ENCODE assay signal across 10 mouse cellular contexts in genomic region chr12:29083426-29084221, GRCm38 (mm10).
DNase-seq lines count a peak whose midpoint lies in the region; ATAC-seq and TF ChIP-seq lines count a peak whose summit lies in the region.
"Had no signal": no experiment of that assay in that cellular context is flagged by ENCODE, and none has a peak within 500 bp of the region (broad histone marks: within the 10 kb centered on the region; RNA-seq: fewer than 3 reads in every experiment).

No protein-coding gene starts in this region.

- TF ChIP-seq POLR2A in thymus, adult 2 months (IDR thresholded peaks at IDR 0.05; ENCODE audit: control insufficient read depth, extremely low read depth, insufficient read depth, low read length, poor library complexity), result no peak

- TF ChIP-seq CTCF in thymus, adult 2 months (IDR thresholded peaks at IDR 0.05; ENCODE audit: borderline replicate concordance, control insufficient read depth, extremely low read depth, insufficient read depth, low read length, poor library complexity), result no peak

- WGBS in midbrain, embryonic 13.5 days, result 71% methylated on average over 13 of the region's 13 CpGs
- 71% methylated on average over 13 of the region's 13 CpGs for WGBS in midbrain, embryonic 14.5 days
- WGBS in thymus, adult 2 months, result 53% methylated on average over 13 of the region's 13 CpGs
- WGBS in limb, embryonic 10.5 days, result 75% methylated on average over 13 of the region's 13 CpGs

- H3K4me1 ChIP-seq in midbrain, embryonic 13.5 days (replicated peaks), result peaks cover 7% of the 10 kb centered on the region; the same call in 1 of the 2 replicates
- 0 out of 2 replicates have a peak, but pooled peaks cover 3% of the 10 kb centered on the region for H3K4me1 ChIP-seq in midbrain, embryonic 14.5 days (ENCODE audit: control insufficient read depth, insufficient read depth, low read length)
- H3K4me1 ChIP-seq in thymus, adult 2 months (replicated peaks; ENCODE audit: control insufficient read depth, insufficient read depth, low read length), result no peaks in the 10 kb centered on the region
- no peaks in the 10 kb centered on the region for H3K4me1 ChIP-seq in limb, embryonic 10.5 days

- no peak overlapping the region for H3K4me2 ChIP-seq in midbrain, embryonic 13.5 days (replicated peaks)
- H3K4me2 ChIP-seq in midbrain, embryonic 14.5 days (ENCODE audit: low read length), result no peak overlapping the region

- no peak overlapping the region for H3K9ac ChIP-seq in midbrain, embryonic 13.5 days (replicated peaks)
- no peak overlapping the region for H3K9ac ChIP-seq in midbrain, embryonic 14.5 days (replicated peaks; ENCODE audit: low read length)

- H3K9me3 ChIP-seq in midbrain, embryonic 13.5 days, result no peaks in the 10 kb centered on the region
- no peaks in the 10 kb centered on the region for H3K9me3 ChIP-seq in midbrain, embryonic 14.5 days (ENCODE audit: control insufficient read depth, low read length)
- H3K9me3 ChIP-seq in limb, embryonic 10.5 days (replicated peaks), result no peaks in the 10 kb centered on the region

- H3K36me3 ChIP-seq in midbrain, embryonic 13.5 days, result no peaks in the 10 kb centered on the region
- H3K36me3 ChIP-seq in midbrain, embryonic 14.5 days (ENCODE audit: control insufficient read depth, insufficient read depth, low read length), result no peaks in the 10 kb centered on the region
- no peaks in the 10 kb centered on the region for H3K36me3 ChIP-seq in thymus, adult 2 months (ENCODE audit: control insufficient read depth, insufficient read depth, low read length)
- no peaks in the 10 kb centered on the region for H3K36me3 ChIP-seq in limb, embryonic 10.5 days

- no peak overlapping the region for H3K4me3 ChIP-seq in midbrain, embryonic 13.5 days (replicated peaks)
- no peak overlapping the region for H3K4me3 ChIP-seq in midbrain, embryonic 14.5 days (replicated peaks; ENCODE audit: low read depth, low read length)
- no peak overlapping the region for H3K4me3 ChIP-seq in thymus, adult 2 months (ENCODE audit: control insufficient read depth, insufficient read depth, low read length)
- H3K4me3 ChIP-seq in limb, embryonic 10.5 days, result no peak overlapping the region

- no peaks in the 10 kb centered on the region for H3K27me3 ChIP-seq in midbrain, embryonic 13.5 days
- H3K27me3 ChIP-seq in midbrain, embryonic 14.5 days (ENCODE audit: control insufficient read depth, insufficient read depth, low read length), result no peaks in the 10 kb centered on the region
- no peaks in the 10 kb centered on the region for H3K27me3 ChIP-seq in thymus, adult 2 months (ENCODE audit: control insufficient read depth, insufficient read depth, low read length)
- no peaks in the 10 kb centered on the region for H3K27me3 ChIP-seq in limb, embryonic 10.5 days (ENCODE audit: low read depth, poor library complexity, severe bottlenecking)
- H3K27me3 ChIP-seq: Patski had no signal

- peak overlapping the region; percentile 17; the same call in 1 of the 2 replicates for H3K27ac ChIP-seq in midbrain, embryonic 13.5 days
- no peak overlapping the region for H3K27ac ChIP-seq in midbrain, embryonic 14.5 days (replicated peaks; ENCODE audit: low read depth, low read length)
- H3K27ac ChIP-seq in thymus, adult 2 months (ENCODE audit: control insufficient read depth, insufficient read depth, low read length), result no peak overlapping the region
- H3K27ac ChIP-seq in limb, embryonic 10.5 days, result no peak overlapping the region
- H3K27ac ChIP-seq: macrophage had no signal

- ATAC-seq in midbrain, embryonic 13.5 days, result no peak
- no peak for ATAC-seq in midbrain, embryonic 14.5 days (ENCODE audit: low FRiP score, low TSS enrichment)
- peak; percentile 93 for ATAC-seq in frontal cortex, adult (ENCODE audit: low TSS enrichment)
- ATAC-seq: Patski had no signal

- no peak for DNase-seq in midbrain, embryonic 14.5 days
- DNase-seq in left cerebral cortex, adult 9 months (ENCODE audit: low spot score in 2 of 2), result peak; percentile 59 to 79
- peak; percentile 8 for DNase-seq in thymus, adult 2 months
- DNase-seq in gastrocnemius, postnatal 10 days, result no peak
- DNase-seq in adrenal gland, adult 8-10 months, result no peak
- no peak for DNase-seq in limb, embryonic 10.5 days (ENCODE audit: low spot score)

Comparison
In these comparisons a context has a peak if more than half of its experiments do, and no peak if none do; other contexts are left out.
1. DNase-seq: peak in left cerebral cortex, adult 9 months (2 of 2) and thymus, adult 2 months (single experiment); none in midbrain, embryonic 14.5 days (single experiment), gastrocnemius, postnatal 10 days (single experiment), adrenal gland, adult 8-10 months (single experiment) and limb, embryonic 10.5 days (single experiment).